Mouse (Mus musculus): Measurements from ENCODE around the gene Sfswap.

Gene Sfswap

GRCm38 (mm10) chr5:129529571-129529970 is 28.6 kb downstream of the Sfswap start:
- DNase-seq (ENCODE audit: low spot score in 2 of 2): no peak

- no peak for DNase-seq (ENCODE audit: low spot score in 2 of 2)
Measured at GRCm38 (mm10) chr5:129533731-129534130, 32.7 kb downstream of the Sfswap start.

- no peak for DNase-seq (ENCODE audit: low spot score in 2 of 2)
Measured at GRCm38 (mm10) chr5:129534500-129534899, 33.5 kb downstream of the Sfswap start.

GRCm38 (mm10) chr5:129535021-129535420 is 34.0 kb downstream of the Sfswap start:
- no peak for DNase-seq (ENCODE audit: low spot score in 2 of 2)

- no peak for DNase-seq (ENCODE audit: low spot score in 2 of 2)
Measured at GRCm38 (mm10) chr5:129535431-129535830, 34.4 kb downstream of the Sfswap start.

- DNase-seq (ENCODE audit: low spot score in 2 of 2): no peak
Measured at GRCm38 (mm10) chr5:129538826-129539225, 37.8 kb downstream of the Sfswap start.

- no peak for DNase-seq (ENCODE audit: low spot score in 2 of 2)
Measured at GRCm38 (mm10) chr5:129542236-129542635, 41.2 kb downstream of the Sfswap start.

GRCm38 (mm10) chr5:129545787-129546186 is 44.8 kb downstream of the Sfswap start:
- no peak for DNase-seq (ENCODE audit: low spot score in 2 of 2)

- DNase-seq (ENCODE audit: low spot score in 2 of 2): no peak
Measured at GRCm38 (mm10) chr5:129549716-129550115, 48.7 kb downstream of the Sfswap start.

- DNase-seq (ENCODE audit: low spot score in 2 of 2): no peak
Measured at GRCm38 (mm10) chr5:129550790-129551189, 49.8 kb downstream of the Sfswap start.

- DNase-seq (ENCODE audit: low spot score in 2 of 2): no peak
Measured at GRCm38 (mm10) chr5:129551991-129552390, 51.0 kb downstream of the Sfswap start.

- DNase-seq (ENCODE audit: low spot score in 2 of 2): no peak
Measured at GRCm38 (mm10) chr5:129553642-129554041, 52.6 kb downstream of the Sfswap start.

GRCm38 (mm10) chr5:129558591-129558990 is 57.6 kb downstream of the Sfswap start:
- DNase-seq (ENCODE audit: low spot score in 2 of 2): no peak

GRCm38 (mm10) chr5:129559283-129559682 is 58.3 kb downstream of the Sfswap start:
- DNase-seq (ENCODE audit: low spot score in 2 of 2): no peak

GRCm38 (mm10) chr5:129562342-129562741 is 61.3 kb downstream of the Sfswap start:
- DNase-seq (ENCODE audit: low spot score in 2 of 2): no peak

- DNase-seq (ENCODE audit: low spot score in 2 of 2): no peak
Measured at GRCm38 (mm10) chr5:129568596-129568995, 67.6 kb downstream of the Sfswap start.

GRCm38 (mm10) chr5:129578201-129578600 is 77.2 kb downstream of the Sfswap start:
- DNase-seq (ENCODE audit: low spot score in 2 of 2): no peak

- no peak for DNase-seq (ENCODE audit: low spot score in 2 of 2)
Measured at GRCm38 (mm10) chr5:129580046-129580445, 79.0 kb downstream of the Sfswap start.

- no peak for DNase-seq (ENCODE audit: low spot score in 2 of 2)
Measured at GRCm38 (mm10) chr5:129580572-129580971, 79.6 kb downstream of the Sfswap start.

GRCm38 (mm10) chr5:129581015-129581414 is 80.0 kb downstream of the Sfswap start:
- DNase-seq (ENCODE audit: low spot score in 2 of 2): no peak

GRCm38 (mm10) chr5:129583331-129583730 is 82.3 kb downstream of the Sfswap start:
- DNase-seq (ENCODE audit: low spot score in 2 of 2): no peak

- peak; percentile 79 to 81 for DNase-seq (ENCODE audit: low spot score in 2 of 2)
Measured at GRCm38 (mm10) chr5:129583761-129584582, 83.0 kb downstream of the Sfswap start, which contains the start of gene Mmp17. Gene Mmp17, plus strand, starts transcription at chr5:129584169.

Data from spleen, postnatal 36 days (tissue).